Mouse (Mus musculus): ENCODE data around the gene 4921524J17Rik.

Gene 4921524J17Rik

GRCm38 (mm10) chr8:85381926-85382325, 50.7 kb downstream of the 4921524J17Rik start:
- DNase-seq (ENCODE audit: extremely low spot score, low spot score), result no peak

GRCm38 (mm10) chr8:85380824-85381209, 51.8 kb downstream of the 4921524J17Rik start:
- no peak for DNase-seq (ENCODE audit: extremely low spot score, low spot score)

DNA sequence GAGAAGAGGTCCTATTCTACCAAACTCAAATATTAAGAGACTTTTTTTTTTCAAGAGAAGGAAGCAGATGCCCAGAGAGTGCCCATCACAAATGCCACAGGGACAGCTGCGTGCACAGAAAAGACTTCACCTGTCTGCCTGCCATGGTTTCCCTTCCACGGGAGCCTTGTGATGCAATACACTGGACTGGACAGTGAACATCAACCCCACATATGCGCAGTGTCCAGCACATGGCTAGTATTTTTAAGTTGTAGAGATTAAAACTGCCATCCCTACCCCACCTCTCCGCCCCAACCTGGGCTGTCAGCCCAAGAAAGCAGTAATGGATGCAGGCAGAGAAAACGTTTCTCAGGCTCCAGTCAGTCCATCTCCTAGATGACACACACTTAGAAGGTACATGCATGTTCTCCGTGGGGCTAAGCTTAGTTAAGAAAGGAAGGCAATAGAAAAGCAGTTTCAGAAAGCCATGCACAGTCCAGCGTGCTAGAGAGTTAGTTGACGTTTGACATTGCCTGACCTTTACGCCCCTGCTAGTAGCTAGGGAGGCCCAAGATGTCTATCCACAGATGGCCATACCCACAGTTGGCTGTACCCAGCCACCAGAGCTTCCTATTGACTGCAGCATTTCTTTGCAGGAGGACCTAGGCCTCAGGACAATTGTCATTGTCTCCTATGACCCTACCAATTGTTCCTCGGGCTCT, 52.4 kb downstream of the 4921524J17Rik start:
- no peak for DNase-seq (ENCODE audit: extremely low spot score, low spot score)

- DNase-seq (ENCODE audit: extremely low spot score, low spot score), result no peak
These were observed 53.4 kb downstream of the 4921524J17Rik start for GRCm38 (mm10) chr8:85379142-85379781.

DNA sequence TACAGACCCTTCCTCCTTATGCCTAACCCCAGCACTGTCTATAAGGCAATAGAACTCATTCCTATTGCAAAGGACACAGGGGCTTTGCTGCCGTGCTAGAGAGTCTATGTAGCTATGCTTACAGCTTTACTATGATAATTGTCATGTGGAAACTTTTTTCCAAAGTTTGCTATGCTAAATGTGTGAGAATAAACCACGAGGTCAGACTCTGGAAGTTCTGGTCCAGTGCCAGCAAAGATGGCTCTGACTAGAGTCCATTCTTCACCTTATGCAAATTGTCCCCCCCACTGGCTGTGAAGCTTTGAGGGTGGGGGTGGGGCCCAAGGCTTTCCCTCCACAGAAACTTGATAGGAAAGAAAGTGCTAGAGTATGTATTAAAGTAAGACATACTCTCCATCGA, 56.1 kb downstream of the 4921524J17Rik start:
- DNase-seq (ENCODE audit: extremely low spot score, low spot score), result no peak

- DNase-seq (ENCODE audit: extremely low spot score, low spot score), result no peak
These were observed 58.3 kb downstream of the 4921524J17Rik start for GRCm38 (mm10) chr8:85374286-85374685.

DNA sequence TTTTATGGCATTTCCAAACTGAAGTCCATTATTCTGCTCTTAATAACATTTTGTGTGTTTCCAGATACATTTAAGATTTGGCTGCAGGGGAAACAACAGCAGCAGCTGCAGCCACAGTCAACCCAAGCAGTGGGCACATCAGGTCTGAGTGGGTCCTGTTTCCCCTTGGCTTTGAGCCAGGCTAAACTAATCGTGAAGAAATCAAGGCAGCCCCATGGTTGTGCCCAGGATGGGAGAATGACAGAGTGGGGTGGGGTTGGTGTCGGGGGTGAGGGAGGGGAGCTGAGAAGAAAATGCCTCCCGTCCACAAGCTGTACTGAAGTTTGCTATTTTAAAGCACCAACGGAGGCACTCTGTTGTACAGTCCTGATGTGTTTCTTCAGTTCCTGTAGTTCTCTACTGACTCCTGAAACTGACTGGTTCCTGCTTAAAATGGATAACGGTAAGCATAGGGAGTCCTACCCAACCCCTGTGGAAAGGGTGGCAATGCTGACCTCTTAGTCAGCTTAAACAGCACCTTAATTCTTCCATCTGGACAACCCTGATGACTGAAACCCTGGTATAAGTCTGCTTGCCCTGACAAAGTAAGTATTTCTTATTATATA, 59.1 kb downstream of the 4921524J17Rik start:
- DNase-seq (ENCODE audit: extremely low spot score, low spot score), result no peak

DNA sequence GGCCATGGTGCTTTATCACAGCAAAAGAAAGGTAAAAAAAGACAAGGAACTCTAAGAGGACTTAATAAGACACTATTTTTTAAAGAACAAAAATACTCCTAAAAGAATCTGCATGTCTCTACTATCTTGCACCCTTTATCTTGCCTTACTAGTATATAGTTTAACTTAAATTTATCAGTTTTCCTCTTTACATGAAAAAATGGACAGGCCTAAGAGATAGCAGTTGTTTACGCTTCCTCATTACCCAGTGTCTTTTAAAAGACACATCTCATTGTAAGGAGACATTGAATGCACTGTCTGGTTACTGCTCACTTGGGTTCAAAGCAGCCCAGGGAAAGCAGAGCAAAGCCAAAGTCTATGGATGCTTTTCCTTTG, 60.2 kb downstream of the 4921524J17Rik start:
- no peak for DNase-seq (ENCODE audit: extremely low spot score, low spot score)

GRCm38 (mm10) chr8:85371736-85372464, 60.7 kb downstream of the 4921524J17Rik start:
- DNase-seq (ENCODE audit: extremely low spot score, low spot score), result no peak

- no peak for DNase-seq (ENCODE audit: extremely low spot score, low spot score)
These were observed 67.5 kb downstream of the 4921524J17Rik start for GRCm38 (mm10) chr8:85365176-85365575.

- DNase-seq (ENCODE audit: extremely low spot score, low spot score), result no peak
These were observed 68.0 kb downstream of the 4921524J17Rik start for GRCm38 (mm10) chr8:85364628-85365027.

DNA sequence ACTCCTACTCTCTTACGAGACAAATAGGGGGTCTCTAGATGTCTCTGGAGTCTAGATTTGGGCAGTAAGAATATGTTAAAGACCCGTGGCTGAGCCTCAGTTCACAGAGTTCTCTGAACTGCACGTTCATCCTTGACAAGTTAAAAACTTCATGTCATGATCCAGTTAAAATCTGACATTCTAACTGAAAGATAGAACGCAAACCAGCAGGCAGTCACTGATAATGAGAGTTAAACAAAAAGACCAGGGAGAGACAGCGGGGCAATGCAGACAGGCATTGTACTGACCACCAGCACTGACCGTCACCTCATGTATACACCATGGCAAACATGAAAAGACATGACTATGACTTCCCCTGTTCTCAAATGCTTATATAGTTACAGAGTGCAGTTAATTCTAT, 69.2 kb downstream of the 4921524J17Rik start:
- no peak for DNase-seq (ENCODE audit: extremely low spot score, low spot score)

GRCm38 (mm10) chr8:85362211-85362610, 70.4 kb downstream of the 4921524J17Rik start:
- no peak for DNase-seq (ENCODE audit: extremely low spot score, low spot score)

Measured in neural tube, embryonic 10.5 days (tissue).